ENCODE assay signal across 8 mouse cellular contexts in the genomic region with DNA sequence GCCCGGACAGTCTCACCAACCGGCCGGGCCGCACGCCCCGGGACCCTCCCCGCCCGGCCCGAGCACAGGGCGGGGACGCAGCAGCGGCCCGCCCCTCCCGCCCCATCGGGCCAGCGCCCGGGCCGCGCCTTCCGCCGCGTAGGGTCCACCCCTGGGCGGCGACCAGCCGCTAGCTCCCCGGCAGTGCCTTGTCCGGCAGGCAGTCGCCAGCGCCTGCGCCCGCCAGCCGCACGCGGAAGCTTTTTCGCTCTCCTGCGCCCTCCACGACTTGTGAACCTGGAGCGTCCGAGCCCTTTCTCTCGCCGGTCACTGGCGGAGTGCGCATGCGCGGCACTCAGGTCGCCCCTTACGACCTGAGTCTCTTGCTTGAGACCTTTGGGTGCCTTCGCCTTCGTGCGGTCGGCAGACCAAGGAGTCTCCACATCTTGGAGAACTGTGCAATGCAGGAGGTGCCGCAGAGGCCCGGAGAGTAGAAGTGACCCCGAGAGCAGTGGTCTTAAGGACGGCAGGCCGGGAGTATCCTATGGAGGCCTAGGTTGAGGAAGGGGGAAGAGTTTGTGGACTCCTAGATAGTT. TPM values are rescaled to one million over a fixed set of nuclear protein-coding genes. Genes with fewer than 3 reads are reported as not detected.
DNase-seq lines count a peak whose midpoint lies in the region; ATAC-seq and TF ChIP-seq lines count a peak whose summit lies in the region.

A gene (minus strand): TSS at position 297 of the 575 bp plus-strand sequence.

- no peaks in the 10 kb centered on the region for H3K27me3 ChIP-seq in lung, embryonic 14.5 days (ENCODE audit: insufficient read depth, low read length)

- H3K4me3 ChIP-seq in lung, embryonic 14.5 days (ENCODE audit: low read depth, low read length), result peak within 1 kb of the TSS; percentile 81

- under 1% methylated on average over 55 of the region's 56 CpGs for WGBS in lung, embryonic 14.5 days

- ATAC-seq in frontal cortex, adult (ENCODE audit: low TSS enrichment), result peak; percentile 82
- ATAC-seq in hematopoietic stem cell, adult 5-6 weeks (replicated peaks in 1 of 2; ENCODE audit: insufficient read depth in 1 of 2, low FRiP score in 2 of 2, low TSS enrichment in 1 of 2, low read depth in 1 of 2, poor library complexity in 2 of 2, severe bottlenecking in 2 of 2), result peak; percentile 54 to 79
- peak; percentile 96 for ATAC-seq in lung, embryonic 14.5 days (ENCODE audit: insufficient read depth)
- ATAC-seq in neutrophil, adult 5-6 weeks (ENCODE audit: extremely low read depth, insufficient number of reproducible peaks, low FRiP score, poor library complexity, severe bottlenecking), result peak; percentile 67

- H3K27ac ChIP-seq in lung, embryonic 14.5 days (ENCODE audit: low read depth), result peak within 1 kb of the TSS; percentile 93

- TF ChIP-seq CTCF in lung, embryonic 14.5 days (IDR thresholded peaks at IDR 0.05; ENCODE audit: low read depth), result no peak

- H3K4me2 ChIP-seq in lung, embryonic 14.5 days, result peak within 1 kb of the TSS; percentile 93

- peaks cover 5% of the 10 kb centered on the region for H3K4me1 ChIP-seq in lung, embryonic 14.5 days (ENCODE audit: insufficient read depth)

- H3K9me3 ChIP-seq in lung, embryonic 14.5 days (ENCODE audit: low read depth, low read length), result no peaks in the 10 kb centered on the region

- no peaks in the 10 kb centered on the region for H3K36me3 ChIP-seq in lung, embryonic 14.5 days (ENCODE audit: insufficient read depth)

- DNase-seq in MN1 (ENCODE audit: low spot score), result peak; percentile 100
- DNase-seq in cerebellum, adult 9-10 months, result peak; percentile 88
- DNase-seq in layer of hippocampus, adult 8-10 months (ENCODE audit: low spot score in 2 of 2), result peak; percentile 74 to 75
- DNase-seq in lung, embryonic 14.5 days, result peak; percentile 94
- DNase-seq in thymus, adult 18-20 months, result peak; percentile 53 to 61

- H3K9ac ChIP-seq in lung, embryonic 14.5 days, result peak within 1 kb of the TSS; percentile 83

RNA-seq across cellular contexts. Expression of the gene that starts here (rescaled TPM):
- 10.1 and 12.0 TPM in 2 replicates for total RNA-seq in hematopoietic stem cell, adult 5-6 weeks (2017)
- total RNA-seq in layer of hippocampus, adult 8-10 months (2022), result 10 to 100 TPM; 17.6 to 20.3 (median 18.6) TPM
- 17.8 and 18.9 TPM in 2 replicates for polyA plus RNA-seq in lung, embryonic 14.5 days (2014; fragmentation: Nextera tagmentation; extraction: Ambion mirVana)
- 6.5 and 6.9 TPM in 2 replicates for total RNA-seq in neutrophil, adult 5-6 weeks (2017)

Comparison
In these comparisons a context has a peak if more than half of its experiments do, and no peak if none do; other contexts are left out.
1. Peak in every context shown above with its lines: DNase-seq, ATAC-seq, H3K4me3 ChIP-seq and H3K27ac ChIP-seq.